Mouse (Mus musculus): ENCODE results near the gene Dedd2.
A peak's percentile ranks its signal among the peaks of the same experiment; 100 is the strongest.

Gene Dedd2

GRCm38 (mm10) chr7:25248018-25248647, 27.7 kb upstream of the Dedd2 start:
- Histone ChIP-seq H3K4me1 (replicated peaks; ENCODE audit: low read depth, low read length) (peaks cover 71% of the 10 kb centered on the region), H3K4me3 (replicated peaks; ENCODE audit: low read length) (peak overlapping the region; percentile 98), H3K9me3 (ENCODE audit: low read length) (no peaks in the 10 kb centered on the region), H3K36me3 (ENCODE audit: insufficient read depth, low read length) (peaks cover 50% of the 10 kb centered on the region), H3K27me3 (ENCODE audit: insufficient read depth, low read length) (no peaks in the 10 kb centered on the region)
- TF ChIP-seq NANOG (IDR thresholded peaks at IDR 0.05; ENCODE audit: borderline replicate concordance, low read length) (no peak), CTCF (conservative IDR thresholded peaks at IDR 0.05; ENCODE audit: low read length) (no peak)

DNA sequence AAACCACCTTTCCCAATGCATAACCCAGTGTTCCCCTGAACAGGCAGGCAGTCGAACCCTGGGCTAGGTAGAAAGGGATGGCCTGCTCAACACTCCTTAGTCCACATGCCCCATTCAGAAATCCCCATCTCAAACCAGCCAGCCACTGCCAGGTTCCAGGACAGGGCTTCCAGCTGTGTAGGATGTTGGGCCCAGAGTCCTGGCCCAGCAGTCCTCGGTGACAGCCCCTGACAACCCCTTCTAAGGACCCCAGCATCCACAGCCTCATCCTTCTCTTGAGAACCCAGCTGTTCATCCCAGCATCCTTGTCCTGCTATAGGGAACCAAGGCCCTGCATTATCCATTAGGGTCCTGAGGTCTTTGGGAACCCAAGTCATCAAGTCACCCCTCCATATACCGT, 27.1 kb upstream of the Dedd2 start:
- TF ChIP-seq CTCF (conservative IDR thresholded peaks at IDR 0.05; ENCODE audit: low read length) (no peak), POU5F1 (IDR thresholded peaks at IDR 0.05; ENCODE audit: borderline replicate concordance, low read length) (no peak), NANOG (IDR thresholded peaks at IDR 0.05; ENCODE audit: borderline replicate concordance, low read length) (no peak)
- Histone ChIP-seq H3K27me3 (ENCODE audit: insufficient read depth, low read length) (no peaks in the 10 kb centered on the region), H3K4me1 (replicated peaks; ENCODE audit: low read depth, low read length) (peaks cover 73% of the 10 kb centered on the region)

DNA sequence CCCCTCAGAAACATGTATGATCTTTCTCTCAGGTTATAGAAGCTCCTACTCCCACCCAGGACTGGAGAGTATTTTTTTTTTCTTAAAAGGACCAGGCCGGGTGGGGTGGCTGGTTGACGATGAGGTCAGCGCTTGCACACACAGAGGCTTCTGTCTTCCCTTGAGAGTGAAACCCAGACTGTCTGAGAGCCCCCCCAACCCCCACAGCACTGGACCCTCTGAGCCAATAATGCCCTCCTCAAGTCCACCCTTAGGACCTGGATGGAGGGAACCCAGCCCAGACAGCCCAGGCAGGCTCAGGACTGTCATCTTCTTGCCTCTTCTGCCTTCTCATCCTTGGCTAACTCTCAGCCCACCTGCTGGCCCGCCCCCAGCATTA, 26.3 kb upstream of the Dedd2 start:
- H3K36me3 ChIP-seq (ENCODE audit: insufficient read depth, low read length), result peaks cover 59% of the 10 kb centered on the region
- no peak for TF ChIP-seq NANOG (IDR thresholded peaks at IDR 0.05; ENCODE audit: borderline replicate concordance, low read length)
- no peak for TF ChIP-seq POU5F1 (IDR thresholded peaks at IDR 0.05; ENCODE audit: borderline replicate concordance, low read length)
- TF ChIP-seq CTCF (conservative IDR thresholded peaks at IDR 0.05; ENCODE audit: low read length), result no peak
- H3K4me3 ChIP-seq (replicated peaks; ENCODE audit: low read length), result peak overlapping the region; percentile 98
- H3K4me1 ChIP-seq (replicated peaks; ENCODE audit: low read depth, low read length), result peaks cover 69% of the 10 kb centered on the region
- no peaks in the 10 kb centered on the region for H3K9me3 ChIP-seq (ENCODE audit: low read length)
- no peaks in the 10 kb centered on the region for H3K27me3 ChIP-seq (ENCODE audit: insufficient read depth, low read length)

More for the DNA sequence above, 27.1 kb upstream of the Dedd2 start:
- no peaks in the 10 kb centered on the region for H3K9me3 ChIP-seq (ENCODE audit: low read length)
- peak overlapping the region; percentile 98 for H3K4me3 ChIP-seq (replicated peaks; ENCODE audit: low read length)
- peaks cover 56% of the 10 kb centered on the region for H3K36me3 ChIP-seq (ENCODE audit: insufficient read depth, low read length)

- TF ChIP-seq NANOG (IDR thresholded peaks at IDR 0.05; ENCODE audit: borderline replicate concordance, low read length), result no peak
- no peak for TF ChIP-seq POU5F1 (IDR thresholded peaks at IDR 0.05; ENCODE audit: borderline replicate concordance, low read length)
- TF ChIP-seq CTCF (conservative IDR thresholded peaks at IDR 0.05; ENCODE audit: low read length), result no peak
- no peaks in the 10 kb centered on the region for H3K27me3 ChIP-seq (ENCODE audit: insufficient read depth, low read length)
- H3K4me1 ChIP-seq (replicated peaks; ENCODE audit: low read depth, low read length), result peaks cover 69% of the 10 kb centered on the region
- H3K4me3 ChIP-seq (replicated peaks; ENCODE audit: low read length), result peak overlapping the region; percentile 98
- H3K9me3 ChIP-seq (ENCODE audit: low read length), result no peaks in the 10 kb centered on the region
- H3K36me3 ChIP-seq (ENCODE audit: insufficient read depth, low read length), result peaks cover 64% of the 10 kb centered on the region
These were observed 25.8 kb upstream of the Dedd2 start for GRCm38 (mm10) chr7:25246079-25246758.

- no peak for TF ChIP-seq CTCF (conservative IDR thresholded peaks at IDR 0.05; ENCODE audit: low read length)
- TF ChIP-seq POU5F1 (IDR thresholded peaks at IDR 0.05; ENCODE audit: borderline replicate concordance, low read length), result no peak
- TF ChIP-seq NANOG (IDR thresholded peaks at IDR 0.05; ENCODE audit: borderline replicate concordance, low read length), result no peak
- Histone ChIP-seq H3K4me1 (replicated peaks; ENCODE audit: low read depth, low read length) (peaks cover 79% of the 10 kb centered on the region), H3K27me3 (ENCODE audit: insufficient read depth, low read length) (no peaks in the 10 kb centered on the region), H3K4me3 (replicated peaks; ENCODE audit: low read length) (peak overlapping the region; percentile 98), H3K9me3 (ENCODE audit: low read length) (no peaks in the 10 kb centered on the region), H3K36me3 (ENCODE audit: insufficient read depth, low read length) (peaks cover 77% of the 10 kb centered on the region)
These were observed 24.4 kb upstream of the Dedd2 start for GRCm38 (mm10) chr7:25244562-25245369.

DNA sequence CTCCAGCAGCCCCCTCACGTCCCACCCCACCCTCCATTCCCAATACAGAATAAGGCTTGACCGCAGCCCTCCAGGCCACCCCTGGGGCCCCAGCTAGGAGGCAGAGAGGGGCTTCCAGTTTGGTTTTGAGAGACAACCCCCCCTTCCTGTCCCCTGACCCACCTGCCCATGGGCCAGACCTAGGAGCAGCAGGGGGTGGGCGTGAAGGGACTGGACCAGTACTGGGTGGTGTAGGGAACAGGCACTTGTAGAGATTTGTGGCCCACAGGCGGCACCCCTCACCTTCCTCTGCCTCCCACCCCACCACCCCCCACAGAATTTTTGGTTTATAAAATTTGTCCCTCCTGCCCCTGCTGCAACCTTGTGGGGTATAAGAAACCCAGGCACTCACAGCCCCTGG, 22.9 kb upstream of the Dedd2 start:
- Histone ChIP-seq H3K9me3 (ENCODE audit: low read length) (no peaks in the 10 kb centered on the region), H3K27me3 (ENCODE audit: insufficient read depth, low read length) (no peaks in the 10 kb centered on the region), H3K4me3 (replicated peaks; ENCODE audit: low read length) (peak overlapping the region; percentile 32; the same call in 1 of the 2 replicates), H3K36me3 (ENCODE audit: insufficient read depth, low read length) (peaks cover 75% of the 10 kb centered on the region), H3K4me1 (replicated peaks; ENCODE audit: low read depth, low read length) (peaks cover 91% of the 10 kb centered on the region)
- TF ChIP-seq NANOG (IDR thresholded peaks at IDR 0.05; ENCODE audit: borderline replicate concordance, low read length) (no peak), CTCF (conservative IDR thresholded peaks at IDR 0.05; ENCODE audit: low read length) (no peak), POU5F1 (IDR thresholded peaks at IDR 0.05; ENCODE audit: borderline replicate concordance, low read length) (no peak)

DNA sequence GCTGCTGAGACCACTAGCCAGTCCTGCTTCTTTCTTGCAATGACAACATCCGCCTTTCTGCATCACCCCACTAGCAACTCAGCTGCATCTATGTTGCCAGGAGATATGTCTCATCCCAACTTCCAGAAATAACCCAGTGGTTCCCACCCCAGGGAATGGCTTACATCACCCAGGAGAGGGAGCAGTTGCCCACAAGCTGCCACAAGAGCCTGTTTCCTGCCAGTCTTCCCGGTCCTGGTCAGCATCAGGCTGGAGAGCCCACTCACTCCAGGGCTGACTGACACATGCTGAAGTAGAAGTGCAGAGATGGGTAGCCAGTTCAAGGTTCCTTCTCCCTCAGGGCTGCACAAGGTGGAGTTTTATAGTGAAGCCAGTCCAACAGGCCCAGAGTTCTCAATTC, 20.6 kb upstream of the Dedd2 start:
- Histone ChIP-seq H3K4me1 (replicated peaks; ENCODE audit: low read depth, low read length) (peaks cover 78% of the 10 kb centered on the region), H3K27me3 (ENCODE audit: insufficient read depth, low read length) (no peaks in the 10 kb centered on the region), H3K36me3 (ENCODE audit: insufficient read depth, low read length) (peaks cover 54% of the 10 kb centered on the region), H3K9me3 (ENCODE audit: low read length) (no peaks in the 10 kb centered on the region), H3K4me3 (replicated peaks; ENCODE audit: low read length) (no peak overlapping the region)
- TF ChIP-seq POU5F1 (IDR thresholded peaks at IDR 0.05; ENCODE audit: borderline replicate concordance, low read length) (no peak), NANOG (IDR thresholded peaks at IDR 0.05; ENCODE audit: borderline replicate concordance, low read length) (no peak), CTCF (conservative IDR thresholded peaks at IDR 0.05; ENCODE audit: low read length) (no peak; the same call in 1 of the 2 replicates)

GRCm38 (mm10) chr7:25240631-25241030, 20.2 kb upstream of the Dedd2 start:
- Histone ChIP-seq H3K4me1 (replicated peaks; ENCODE audit: low read depth, low read length) (peaks cover 77% of the 10 kb centered on the region), H3K9me3 (ENCODE audit: low read length) (no peaks in the 10 kb centered on the region), H3K36me3 (ENCODE audit: insufficient read depth, low read length) (peaks cover 54% of the 10 kb centered on the region), H3K4me3 (replicated peaks; ENCODE audit: low read length) (no peak overlapping the region), H3K27me3 (ENCODE audit: insufficient read depth, low read length) (no peaks in the 10 kb centered on the region)
- TF ChIP-seq CTCF (conservative IDR thresholded peaks at IDR 0.05; ENCODE audit: low read length) (no peak), NANOG (IDR thresholded peaks at IDR 0.05; ENCODE audit: borderline replicate concordance, low read length) (no peak), POU5F1 (IDR thresholded peaks at IDR 0.05; ENCODE audit: borderline replicate concordance, low read length) (no peak)
